Mouse (Mus musculus) E14TG2a.4 (cell line): Measurements from ENCODE around the gene Cbl.

Source experiments
- H3K27me3 ChIP-seq: 2 replicates; pipeline ENCODE4 v1.6.1; 2014; ENCODE audit warnings: low read length, control low read depth; ENCODE audit not compliant: insufficient read depth
- H3K36me3 ChIP-seq: 2 replicates; pipeline ENCODE4 v1.6.1; 2014; ENCODE audit warnings: low read length, control low read depth; ENCODE audit not compliant: insufficient read depth
- H3K4me1 ChIP-seq: replicated peaks from 2 replicates; pipeline ENCODE4 v1.6.1; 2014; ENCODE audit warnings: low read depth, low read length, control low read depth
- H3K4me3 ChIP-seq: replicated peaks from 2 replicates; pipeline ENCODE4 v1.5.1; 2014; ENCODE audit warnings: mild to moderate bottlenecking, low read length
- H3K9me3 ChIP-seq: 2 replicates; pipeline ENCODE4 v1.6.1; 2014; ENCODE audit warnings: low read length, control low read depth
- CTCF ChIP-seq: conservative IDR thresholded peaks from 2 replicates; pipeline ENCODE4 v1.5.1; 2014; ENCODE audit warnings: low read length
- NANOG ChIP-seq: IDR thresholded peaks from 2 replicates; pipeline ENCODE4 v1.6.1; 2014; ENCODE audit warnings: borderline replicate concordance, low read length, mixed read lengths
- POU5F1 ChIP-seq: IDR thresholded peaks from 2 replicates; pipeline ENCODE4 v1.6.1; 2014; ENCODE audit warnings: low read length, borderline replicate concordance

Gene Cbl

GRCm38 (mm10) chr9:44191166-44191565, 42.7 kb downstream of the Cbl start:
- no peaks in the 10 kb centered on the region for H3K9me3 ChIP-seq
- peaks cover 23% of the 10 kb centered on the region for H3K4me1 ChIP-seq
- no peak for TF ChIP-seq POU5F1
- no peak for TF ChIP-seq NANOG
- no peak for TF ChIP-seq CTCF
- H3K27me3 ChIP-seq = no peaks in the 10 kb centered on the region
- no peak overlapping the region for H3K4me3 ChIP-seq
- H3K36me3 ChIP-seq = peaks cover 24% of the 10 kb centered on the region

- H3K4me1 ChIP-seq = peaks cover 18% of the 10 kb centered on the region
- H3K4me3 ChIP-seq = no peak overlapping the region
- TF ChIP-seq NANOG (no peak), POU5F1 (no peak)
- H3K36me3 ChIP-seq = peaks cover 19% of the 10 kb centered on the region
- no peaks in the 10 kb centered on the region for H3K9me3 ChIP-seq
- no peaks in the 10 kb centered on the region for H3K27me3 ChIP-seq
Observed at GRCm38 (mm10) chr9:44188223-44188622, 45.6 kb downstream of the Cbl start.

GRCm38 (mm10) chr9:44182260-44182659, 51.6 kb downstream of the Cbl start:
- no peaks in the 10 kb centered on the region for H3K27me3 ChIP-seq
- peaks cover 12% of the 10 kb centered on the region for H3K4me1 ChIP-seq
- H3K9me3 ChIP-seq = peaks cover 4% of the 10 kb centered on the region; the same call in 1 of the 2 replicates
- TF ChIP-seq NANOG = no peak
- TF ChIP-seq CTCF = peak; percentile 46
- TF ChIP-seq POU5F1 = no peak
- no peak overlapping the region for H3K4me3 ChIP-seq
- H3K36me3 ChIP-seq = peaks cover 16% of the 10 kb centered on the region; the same call in 1 of the 2 replicates

- Histone ChIP-seq H3K36me3 (peaks cover 16% of the 10 kb centered on the region; the same call in 1 of the 2 replicates), H3K27me3 (no peaks in the 10 kb centered on the region), H3K9me3 (peaks cover 4% of the 10 kb centered on the region; the same call in 1 of the 2 replicates), H3K4me1 (peaks cover 11% of the 10 kb centered on the region; the same call in 1 of the 2 replicates), H3K4me3 (no peak overlapping the region)
- TF ChIP-seq POU5F1 = no peak
- no peak for TF ChIP-seq CTCF
- no peak for TF ChIP-seq NANOG
Observed at GRCm38 (mm10) chr9:44181537-44181936, 52.3 kb downstream of the Cbl start.

- Histone ChIP-seq H3K36me3 (peaks cover 10% of the 10 kb centered on the region; the same call in 1 of the 2 replicates), H3K27me3 (no peaks in the 10 kb centered on the region), H3K9me3 (peaks cover 4% of the 10 kb centered on the region; the same call in 1 of the 2 replicates), H3K4me1 (0 out of 2 replicates have a peak, but pooled peaks cover 6% of the 10 kb centered on the region), H3K4me3 (peak overlapping the region; percentile 63)
- TF ChIP-seq CTCF = no peak
- no peak for TF ChIP-seq NANOG
- TF ChIP-seq POU5F1 = no peak
Observed at GRCm38 (mm10) chr9:44178811-44179210, 55.0 kb downstream of the Cbl start.

- Histone ChIP-seq H3K27me3 (no peaks in the 10 kb centered on the region), H3K9me3 (peaks cover 4% of the 10 kb centered on the region; the same call in 1 of the 2 replicates), H3K4me1 (0 out of 2 replicates have a peak, but pooled peaks cover 6% of the 10 kb centered on the region), H3K36me3 (peaks cover 13% of the 10 kb centered on the region; the same call in 1 of the 2 replicates), H3K4me3 (no peak overlapping the region)
- TF ChIP-seq CTCF (peak; percentile 61), NANOG (no peak)
Observed at GRCm38 (mm10) chr9:44178389-44178788, 55.5 kb downstream of the Cbl start.

GRCm38 (mm10) chr9:44177405-44177804, 56.4 kb downstream of the Cbl start:
- H3K4me3 ChIP-seq = no peak overlapping the region
- H3K4me1 ChIP-seq = 0 out of 2 replicates have a peak, but pooled peaks cover 6% of the 10 kb centered on the region
- TF ChIP-seq CTCF (no peak), NANOG (no peak), POU5F1 (no peak)
- H3K9me3 ChIP-seq = peaks cover 4% of the 10 kb centered on the region; the same call in 1 of the 2 replicates
- H3K36me3 ChIP-seq = peaks cover 14% of the 10 kb centered on the region
- H3K27me3 ChIP-seq = no peaks in the 10 kb centered on the region

- Histone ChIP-seq H3K36me3 (peaks cover 27% of the 10 kb centered on the region), H3K4me1 (peaks cover 11% of the 10 kb centered on the region; the same call in 1 of the 2 replicates), H3K4me3 (no peak overlapping the region), H3K27me3 (no peaks in the 10 kb centered on the region), H3K9me3 (peaks cover 4% of the 10 kb centered on the region; the same call in 1 of the 2 replicates)
- no peak for TF ChIP-seq NANOG
- no peak for TF ChIP-seq POU5F1
- TF ChIP-seq CTCF = no peak
Observed at GRCm38 (mm10) chr9:44175957-44176356, 57.9 kb downstream of the Cbl start.

GRCm38 (mm10) chr9:44175556-44175955, 58.3 kb downstream of the Cbl start:
- Histone ChIP-seq H3K4me1 (peaks cover 11% of the 10 kb centered on the region), H3K36me3 (peaks cover 31% of the 10 kb centered on the region), H3K4me3 (no peak overlapping the region), H3K9me3 (peaks cover 4% of the 10 kb centered on the region; the same call in 1 of the 2 replicates), H3K27me3 (no peaks in the 10 kb centered on the region)
- no peak for TF ChIP-seq POU5F1
- TF ChIP-seq NANOG = no peak
- TF ChIP-seq CTCF = no peak
